Mouse (Mus musculus) skeletal muscle tissue, adult 2 months (tissue): ENCODE results near the gene Asxl1.

ENCODE experiments used
- DNase-seq: peaks from one replicate; pipeline ENCODE4 v3.0.0-alpha.2; 2012; ENCODE audit warnings: low read depth, low spot score

The Asxl1 gene

DNA sequence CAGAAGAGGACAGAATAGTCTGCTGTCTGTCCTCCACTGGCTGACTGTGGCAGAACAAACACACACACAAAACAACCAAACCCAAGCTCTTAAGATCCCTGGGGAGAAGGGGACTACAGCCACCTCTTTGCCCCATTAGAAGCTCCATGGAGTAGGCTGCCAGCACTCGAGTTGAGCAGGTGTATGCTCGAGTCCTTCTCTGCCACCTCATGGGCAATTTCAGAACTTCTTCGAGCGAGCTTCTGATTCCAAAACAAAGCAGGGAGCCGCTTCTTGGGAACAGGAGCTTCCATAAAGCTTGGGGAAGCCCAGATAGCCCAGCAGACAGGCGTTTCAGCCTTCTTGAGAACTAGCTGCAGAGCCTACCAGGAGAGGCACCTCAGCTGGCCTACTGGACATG lies 66.9 kb downstream of the Asxl1 start:
- no peak for DNase-seq

DNA sequence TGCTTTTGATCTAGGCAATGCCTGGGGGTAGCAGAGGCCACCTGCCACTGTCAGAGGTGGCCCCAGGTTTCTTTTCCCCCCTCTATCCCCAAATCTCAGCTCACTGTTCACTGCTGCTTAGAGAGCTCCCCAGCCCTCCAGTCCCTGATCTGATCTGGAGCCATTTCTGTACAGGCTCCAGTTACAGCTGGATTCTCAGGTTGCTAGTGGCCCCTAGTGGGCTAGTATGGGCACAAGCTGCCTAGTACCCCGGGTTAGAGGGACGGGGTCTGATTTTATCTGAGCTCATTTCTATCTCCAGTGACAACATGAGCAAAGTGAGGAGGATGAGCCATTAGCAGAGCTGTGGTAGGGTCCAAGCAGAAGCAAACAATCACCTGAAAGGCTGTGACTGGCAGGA lies 69.0 kb downstream of the Asxl1 start:
- DNase-seq = peak; percentile 14

DNA sequence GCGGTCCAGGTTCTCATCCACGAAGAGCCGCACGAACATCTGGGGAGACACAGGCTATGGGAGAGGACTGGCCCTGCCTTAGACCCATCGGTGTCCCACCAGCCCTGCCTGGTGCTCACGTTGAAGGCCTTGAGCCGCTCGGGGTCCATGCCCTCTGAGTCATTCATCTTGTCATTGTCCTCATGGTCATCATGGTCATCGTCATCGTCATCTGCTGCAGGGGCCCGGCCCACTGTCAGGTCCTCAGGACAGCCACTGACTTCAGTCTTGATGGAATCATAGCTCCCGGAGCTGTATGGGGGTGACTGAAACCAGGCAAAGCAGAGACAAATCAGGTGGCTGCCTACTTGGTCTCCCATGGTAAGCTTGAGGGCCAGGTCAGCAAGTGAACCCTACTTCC lies 72.2 kb downstream of the Asxl1 start:
- no peak for DNase-seq

DNA sequence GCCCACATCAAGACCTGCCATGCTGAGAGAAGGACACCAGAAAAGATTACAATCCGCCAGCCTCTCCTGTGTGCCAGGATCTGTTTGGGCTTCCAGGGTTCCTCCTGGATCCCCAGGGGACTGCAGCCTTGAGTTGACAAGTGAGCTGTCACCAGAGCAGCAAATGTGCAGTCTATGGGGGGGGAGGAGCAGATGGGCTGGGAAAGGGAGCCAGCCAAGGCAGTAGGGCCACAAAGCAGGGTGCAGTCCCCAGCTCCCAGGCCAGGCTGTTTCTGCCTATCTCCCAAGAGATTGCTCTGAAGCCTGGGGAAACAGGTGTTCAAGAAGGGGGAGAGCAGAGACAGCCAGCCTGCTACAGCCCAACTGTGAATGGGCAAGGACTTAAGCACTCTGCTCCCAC lies 72.8 kb downstream of the Asxl1 start:
- DNase-seq = no peak

DNA sequence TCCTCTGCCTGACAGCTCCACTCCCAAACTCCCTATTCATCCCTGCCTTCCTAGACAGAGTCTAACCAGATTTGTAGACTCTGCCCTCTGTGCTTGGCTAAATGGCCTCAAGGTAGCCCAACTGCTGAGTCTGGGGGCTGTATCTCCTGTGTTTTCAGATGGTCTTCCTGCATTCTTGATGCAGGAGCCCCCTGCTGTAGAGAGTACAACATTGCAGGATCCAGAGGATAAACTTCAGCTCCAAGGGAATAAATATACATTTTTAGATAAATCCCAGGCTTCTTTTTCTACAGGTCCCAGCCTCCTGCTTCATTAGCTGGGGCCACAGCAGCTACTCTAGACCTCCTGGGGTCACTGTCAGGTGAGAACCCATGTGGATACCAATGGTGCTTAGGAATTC lies 75.6 kb downstream of the Asxl1 start:
- DNase-seq = no peak

DNA sequence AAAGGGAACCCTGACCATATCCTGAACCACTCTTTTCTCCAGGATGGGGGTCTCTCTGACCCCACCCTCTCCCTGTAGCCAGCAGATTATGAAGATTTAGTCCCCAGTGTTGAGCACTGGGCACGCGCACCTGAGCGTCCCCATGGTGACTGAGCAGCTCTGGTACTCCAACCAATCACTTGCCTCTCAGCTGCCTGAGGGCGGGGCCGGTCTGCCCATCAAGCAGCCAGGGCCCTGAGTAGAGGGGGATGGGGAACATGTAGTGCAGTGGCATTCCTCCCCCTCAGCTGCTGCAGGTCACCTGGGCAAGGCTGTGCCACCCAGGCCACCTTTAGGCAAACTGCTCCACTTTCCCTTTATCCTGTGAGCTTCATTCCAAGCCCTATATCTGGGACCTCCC lies 76.4 kb downstream of the Asxl1 start:
- no peak for DNase-seq

DNA sequence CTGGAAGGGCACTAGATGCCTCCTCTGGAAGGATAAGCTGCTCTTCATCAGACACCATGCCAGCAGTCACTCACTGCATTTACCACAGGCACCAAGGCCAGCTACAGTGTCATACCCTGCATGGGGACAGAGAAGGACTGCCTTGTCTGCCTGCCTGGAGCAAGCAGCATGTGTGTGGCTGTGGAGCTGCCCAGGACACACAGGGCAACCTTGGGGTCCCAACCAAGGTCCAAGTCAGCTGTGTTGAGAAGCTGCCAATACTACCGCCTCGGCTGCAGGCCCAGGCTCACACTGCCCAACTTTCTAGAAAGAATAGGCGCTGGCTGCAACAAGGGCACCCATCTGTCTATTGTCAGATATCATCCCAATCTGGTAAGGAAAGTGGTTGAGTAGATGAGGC lies 77.5 kb downstream of the Asxl1 start:
- DNase-seq = no peak

DNA sequence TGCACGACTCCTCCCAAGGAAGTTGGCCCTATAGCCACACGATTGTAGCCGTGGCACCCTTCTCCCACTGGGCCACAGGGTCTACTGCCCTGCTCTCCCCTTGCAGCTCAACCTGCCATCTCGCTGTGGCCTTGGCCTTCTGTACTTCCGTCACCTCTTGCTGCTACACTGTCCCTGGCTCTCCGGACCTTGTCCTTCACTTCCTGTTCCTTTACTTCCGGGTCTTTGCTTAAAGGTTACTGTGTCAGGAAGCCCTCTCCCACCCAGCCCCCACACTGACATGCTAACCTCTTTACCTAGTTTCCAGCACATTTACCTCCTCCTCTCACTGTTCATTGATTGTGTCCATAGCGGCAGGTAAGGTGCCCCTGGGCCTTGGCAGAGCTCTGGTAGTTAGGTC lies 78.9 kb downstream of the Asxl1 start:
- no peak for DNase-seq

DNA sequence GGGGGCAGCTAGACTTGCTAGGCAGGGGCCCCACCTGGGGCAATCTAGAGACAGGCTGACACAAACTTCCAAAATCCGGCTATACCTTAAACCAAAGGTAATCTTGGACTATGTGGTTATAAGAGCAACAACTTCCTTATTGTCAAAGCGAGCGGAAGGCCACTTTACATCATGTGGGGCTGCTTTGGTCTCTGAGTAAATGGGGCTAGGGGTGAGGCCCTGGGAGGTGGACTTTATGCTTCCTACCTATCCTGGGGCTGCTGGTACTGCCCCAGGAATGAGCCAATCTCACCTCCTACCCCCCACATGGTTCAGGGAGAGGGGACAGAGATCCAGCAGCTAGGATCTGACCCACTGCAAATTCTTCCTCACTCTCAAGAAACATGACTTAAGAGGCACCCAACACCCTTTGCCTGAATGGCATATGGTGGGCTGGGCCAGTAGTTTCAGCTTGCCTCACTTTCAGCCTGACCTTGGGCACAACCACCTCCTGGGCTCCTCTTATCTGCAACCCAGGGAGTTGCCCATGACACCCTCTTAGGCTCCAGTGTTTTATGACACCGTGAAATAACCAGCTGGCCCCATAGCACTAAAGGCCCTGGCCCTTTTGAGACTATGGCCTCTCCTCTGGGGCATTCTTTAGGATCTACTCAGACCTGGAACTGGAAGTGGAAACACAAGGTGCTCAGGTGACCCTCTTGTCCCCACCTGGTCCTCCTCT lies 79.7 kb downstream of the Asxl1 start:
- no peak for DNase-seq

DNA sequence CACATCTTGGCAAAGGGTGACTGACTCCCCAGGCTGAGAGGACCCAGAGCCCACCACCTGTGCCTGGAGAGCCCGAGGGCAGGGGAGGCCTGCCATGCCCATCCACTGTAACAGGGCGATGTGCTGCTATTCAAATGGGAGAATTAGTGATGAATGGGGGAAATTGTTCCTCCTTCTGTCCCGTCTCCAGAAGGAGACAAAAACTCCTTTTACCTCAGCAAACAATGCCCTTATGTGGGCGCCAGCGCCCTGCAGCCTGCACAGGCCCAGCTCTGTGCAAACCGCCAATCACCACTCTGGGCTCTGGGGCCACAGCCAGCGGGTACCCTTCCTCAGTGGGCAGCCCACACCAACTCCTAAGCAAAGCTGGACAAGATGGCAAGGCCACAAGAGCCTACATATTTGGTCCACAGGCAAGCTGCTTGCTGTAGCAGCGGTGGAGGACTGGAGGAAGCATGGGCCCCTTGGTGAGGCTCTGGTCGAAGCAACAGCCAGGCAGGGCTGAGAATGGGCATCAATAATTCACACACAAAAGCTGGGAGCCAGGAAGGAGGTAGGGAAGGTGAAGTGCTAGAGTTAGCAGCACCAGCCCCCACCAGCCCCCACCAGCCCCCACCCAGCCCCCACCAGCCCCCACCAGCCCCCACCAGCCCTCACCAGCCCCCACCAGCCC lies 80.5 kb downstream of the Asxl1 start:
- no peak for DNase-seq

DNA sequence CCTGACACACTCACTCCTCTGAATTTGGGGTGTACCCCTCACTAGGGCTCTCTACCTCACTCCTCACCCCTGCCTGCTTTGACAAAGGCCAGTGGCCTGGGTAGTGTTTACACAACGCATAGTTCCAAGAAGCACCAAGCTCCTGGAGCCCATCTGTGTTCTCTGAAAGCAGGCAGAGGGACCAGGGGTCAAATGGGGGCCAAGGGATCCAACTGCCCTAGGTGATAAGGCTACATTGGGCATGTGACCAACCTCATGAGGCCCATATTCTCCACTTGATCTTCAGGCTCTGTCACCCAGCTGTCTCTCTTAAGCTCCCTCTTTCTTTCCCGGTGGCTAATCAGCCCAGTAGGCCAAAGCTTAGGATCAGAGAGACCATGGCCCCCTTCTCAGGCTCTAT lies 81.3 kb downstream of the Asxl1 start:
- no peak for DNase-seq

DNA sequence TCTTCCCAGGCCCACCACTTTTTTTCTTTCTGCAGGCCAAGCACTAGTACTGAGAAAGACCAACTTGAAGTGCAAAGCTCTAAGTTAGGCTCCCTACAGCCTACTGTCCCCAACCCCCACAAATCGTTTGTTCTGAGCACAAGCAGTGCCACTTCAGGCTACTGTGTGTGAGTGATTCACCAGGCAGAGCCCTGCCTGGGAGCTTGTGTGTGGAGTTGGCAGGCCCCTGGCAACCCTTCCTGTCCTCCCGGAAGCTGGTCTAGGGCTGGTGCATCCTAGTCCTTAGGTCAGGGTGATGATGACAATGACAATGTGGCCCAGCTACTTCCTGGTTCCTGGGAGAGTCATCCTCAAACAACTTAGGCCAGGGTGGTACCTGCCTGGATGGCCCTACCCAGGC lies 82.9 kb downstream of the Asxl1 start:
- DNase-seq = no peak

DNA sequence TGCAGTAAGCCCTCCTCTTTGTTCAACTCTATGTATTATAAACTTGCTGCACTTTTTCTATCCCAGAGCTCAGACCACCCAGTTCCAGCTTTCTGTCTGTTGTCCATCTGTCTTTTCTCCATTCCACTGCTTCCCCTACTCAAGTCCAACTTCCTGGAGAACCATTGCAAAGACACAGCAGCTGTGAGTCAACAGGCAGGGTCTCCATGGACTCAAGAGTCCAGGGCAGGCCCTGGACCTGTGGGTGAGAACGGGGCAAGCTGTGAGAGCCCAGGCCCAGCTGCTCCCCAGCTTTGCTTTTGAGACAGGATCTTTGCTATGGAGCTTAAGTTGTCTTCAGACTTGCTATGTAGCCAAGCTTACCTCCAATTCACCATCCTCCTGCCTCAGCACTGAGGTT lies 84.9 kb downstream of the Asxl1 start:
- no peak for DNase-seq

DNA sequence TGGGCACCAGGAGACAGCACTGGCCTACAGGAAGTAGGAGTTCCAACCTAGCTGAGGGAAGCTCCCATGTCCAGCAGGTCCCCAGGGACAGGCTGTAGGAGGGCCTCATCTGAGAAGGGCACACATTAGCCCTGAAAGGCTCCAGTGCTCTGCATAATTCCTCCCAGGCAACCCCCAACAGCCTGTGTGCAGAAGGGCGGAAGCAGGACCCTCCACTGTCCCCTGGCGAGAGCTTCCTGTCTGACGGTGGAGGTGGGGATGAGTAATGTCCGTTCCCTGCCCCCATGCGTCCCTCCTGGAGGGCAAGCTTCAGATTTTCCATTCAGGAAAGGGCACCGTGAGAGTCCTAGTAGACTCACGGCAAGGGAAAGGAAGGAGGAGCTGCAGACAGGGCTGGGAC lies 86.9 kb downstream of the Asxl1 start:
- DNase-seq = no peak

DNA sequence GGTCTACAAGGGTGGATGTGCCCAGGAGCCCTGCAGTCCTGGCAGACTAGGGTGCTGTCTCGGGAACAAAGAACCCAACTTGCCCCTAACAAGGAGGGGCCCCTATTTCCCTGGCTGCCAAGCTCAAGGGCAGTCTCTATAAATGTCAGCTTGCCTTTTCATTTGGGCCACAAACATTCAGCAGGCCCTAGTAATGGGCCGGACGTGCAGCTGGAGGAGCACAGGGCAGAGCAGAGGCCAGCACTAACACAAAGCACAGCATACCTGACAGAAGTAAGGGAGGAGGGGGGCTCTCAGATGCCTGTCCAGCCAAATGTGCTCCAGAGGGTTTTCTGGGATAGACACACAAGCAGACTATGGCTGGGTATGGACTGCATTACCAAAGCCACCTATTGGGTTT lies 88.2 kb downstream of the Asxl1 start:
- DNase-seq = no peak

DNA sequence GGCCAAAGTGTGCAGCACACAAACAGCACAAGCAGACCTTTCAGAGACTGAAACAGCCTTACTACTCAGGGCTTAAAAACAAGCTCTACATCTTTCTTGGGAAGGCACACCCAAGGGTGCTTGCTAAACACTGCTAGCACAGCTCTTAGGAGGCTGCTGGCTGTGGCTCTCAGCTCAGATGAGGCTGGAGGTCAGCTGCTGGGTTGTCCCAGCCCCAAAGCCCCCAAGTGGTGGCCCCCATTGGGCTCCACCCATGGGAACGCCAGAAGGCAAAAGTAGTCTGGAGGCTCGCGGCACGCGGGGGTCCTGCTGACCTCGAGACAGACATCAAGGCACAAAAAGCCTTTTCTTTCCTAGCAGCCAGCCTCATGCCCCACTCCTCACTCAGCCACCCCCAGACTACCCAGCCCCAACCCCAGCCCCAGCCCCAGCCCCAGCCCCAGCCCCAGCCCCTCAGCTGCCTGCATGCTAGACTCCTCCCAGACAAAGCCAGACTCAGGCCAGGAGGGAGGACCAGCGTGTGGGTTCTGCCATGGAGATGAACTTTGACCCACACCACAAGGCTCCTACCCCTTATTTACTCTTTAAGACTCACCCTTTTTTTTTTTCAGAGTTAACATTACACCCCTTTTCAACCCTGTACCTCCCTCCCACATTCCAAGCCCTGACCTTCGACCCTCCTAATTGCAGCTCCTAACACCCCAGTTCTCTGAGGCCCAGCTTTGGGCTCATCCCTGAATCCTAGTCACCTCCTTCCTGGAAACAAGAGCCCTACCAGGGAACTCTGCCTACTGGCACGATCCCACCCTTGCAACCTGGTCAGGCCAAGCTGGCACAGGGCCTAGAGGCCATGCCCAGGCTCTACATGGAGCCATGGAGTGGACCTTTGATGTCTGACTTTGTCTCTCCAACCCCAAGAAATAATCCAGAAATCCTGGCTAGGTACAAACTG lies 89.5 kb downstream of the Asxl1 start:
- DNase-seq = peak; percentile 50

DNA sequence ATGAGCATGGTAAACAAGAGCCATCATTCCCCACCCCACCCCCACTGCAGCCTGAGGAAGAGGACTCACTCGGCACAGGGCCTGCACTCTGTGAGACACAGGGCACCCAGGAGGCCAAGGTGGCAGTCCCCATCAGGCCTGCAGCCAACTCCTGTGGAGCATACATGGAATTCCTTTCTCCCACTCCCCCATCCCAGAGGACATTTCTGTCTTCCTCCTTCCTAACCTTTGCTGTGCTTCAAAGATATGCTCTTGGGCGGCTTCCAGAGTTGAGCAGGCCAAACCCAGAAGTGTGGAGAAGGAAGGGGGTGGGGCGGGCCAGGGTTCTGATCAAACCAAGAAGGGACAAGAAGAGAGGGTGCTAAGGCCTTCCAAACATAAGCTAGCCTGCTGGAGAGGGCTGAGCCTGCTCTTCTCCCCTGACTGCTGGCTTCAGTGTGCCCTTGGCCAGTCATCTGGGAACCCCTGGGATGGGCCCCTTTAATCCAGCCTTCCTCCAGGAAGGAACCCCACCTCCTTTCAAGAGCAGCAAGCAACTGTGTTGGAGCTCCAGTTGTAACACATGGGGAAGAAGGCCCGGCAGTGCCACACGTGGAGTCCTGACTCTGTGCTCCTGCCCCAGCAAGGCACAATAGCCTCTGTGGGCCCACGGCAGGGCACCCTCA lies 91.1 kb downstream of the Asxl1 start:
- DNase-seq = no peak

DNA sequence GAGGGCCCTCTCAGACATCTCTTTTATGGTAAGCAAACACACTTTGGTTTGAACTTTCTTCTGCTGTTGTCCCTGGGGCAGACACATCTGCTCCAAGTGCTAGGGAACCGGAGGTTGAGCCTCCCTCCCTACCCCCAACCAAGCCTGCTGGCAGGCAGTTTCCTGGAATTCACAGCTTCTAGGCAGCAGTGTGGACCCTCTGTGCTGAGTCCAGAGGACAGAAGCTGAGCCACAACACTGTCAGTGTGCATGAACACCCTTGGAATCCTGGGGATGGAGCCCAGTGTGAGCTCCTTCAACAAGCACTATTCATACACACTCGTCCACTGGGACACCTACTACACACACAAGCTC lies 91.7 kb downstream of the Asxl1 start:
- DNase-seq = no peak

DNA sequence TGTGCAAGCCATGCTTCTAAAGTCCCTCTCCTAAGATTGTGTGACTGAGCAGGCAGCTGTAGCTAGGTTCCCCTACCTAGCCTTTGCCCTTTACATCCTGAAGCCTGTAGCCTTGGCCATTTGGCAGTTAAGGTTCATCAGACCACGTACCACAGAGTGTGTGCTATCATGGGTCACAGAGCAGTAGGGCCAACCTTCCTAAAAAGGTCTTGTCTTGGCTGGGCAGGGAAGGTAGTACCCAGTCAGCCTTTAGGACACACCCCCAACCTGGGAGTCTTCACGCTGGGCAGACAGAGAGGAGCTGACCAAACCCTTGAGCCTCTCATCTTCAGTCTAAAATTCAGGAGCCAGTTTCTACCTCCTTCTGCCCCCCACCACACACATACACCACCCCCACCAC lies 95.1 kb downstream of the Asxl1 start:
- DNase-seq = no peak

DNA sequence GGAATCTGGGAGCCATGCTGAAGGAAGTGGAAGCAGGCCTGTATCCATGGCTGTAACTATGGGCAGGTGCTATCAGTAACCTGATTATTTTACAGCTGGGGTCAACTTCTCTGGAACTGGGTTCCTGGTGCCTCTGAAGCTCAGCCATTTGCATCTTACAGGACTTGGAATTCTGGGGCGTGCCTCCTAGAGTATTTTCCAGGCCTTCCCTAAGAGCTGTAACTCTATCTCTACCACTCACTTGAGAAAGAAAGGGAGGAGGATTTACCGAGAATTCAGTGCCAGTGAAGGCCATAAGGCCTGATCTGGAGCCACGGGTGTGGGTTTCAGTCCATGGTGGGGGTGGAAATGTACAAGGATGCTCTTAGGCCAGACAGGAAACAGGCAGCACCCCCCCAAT lies 95.6 kb downstream of the Asxl1 start:
- no peak for DNase-seq

DNA sequence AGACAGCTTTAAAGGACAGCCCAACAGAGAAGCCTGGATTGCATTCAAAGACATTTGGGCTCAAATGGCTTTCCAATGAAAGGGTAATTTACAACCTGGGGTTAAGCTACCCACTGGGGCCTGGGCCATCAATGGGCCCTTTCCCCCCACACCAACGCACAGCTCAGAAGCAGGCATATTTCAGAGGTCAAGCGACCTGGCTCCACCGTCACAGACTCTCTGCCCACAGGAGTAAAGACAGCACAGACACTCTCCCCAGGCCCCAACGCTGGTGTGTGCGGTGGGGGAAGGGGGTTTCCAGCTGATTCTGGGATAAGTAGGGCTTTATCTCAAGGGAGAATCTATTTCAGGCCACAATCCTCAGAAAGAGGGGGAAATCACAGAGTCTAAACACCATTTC lies 97.1 kb downstream of the Asxl1 start:
- DNase-seq = no peak
